Mouse (Mus musculus): ENCODE results near the gene Ulk3.

Gene Ulk3

DNA sequence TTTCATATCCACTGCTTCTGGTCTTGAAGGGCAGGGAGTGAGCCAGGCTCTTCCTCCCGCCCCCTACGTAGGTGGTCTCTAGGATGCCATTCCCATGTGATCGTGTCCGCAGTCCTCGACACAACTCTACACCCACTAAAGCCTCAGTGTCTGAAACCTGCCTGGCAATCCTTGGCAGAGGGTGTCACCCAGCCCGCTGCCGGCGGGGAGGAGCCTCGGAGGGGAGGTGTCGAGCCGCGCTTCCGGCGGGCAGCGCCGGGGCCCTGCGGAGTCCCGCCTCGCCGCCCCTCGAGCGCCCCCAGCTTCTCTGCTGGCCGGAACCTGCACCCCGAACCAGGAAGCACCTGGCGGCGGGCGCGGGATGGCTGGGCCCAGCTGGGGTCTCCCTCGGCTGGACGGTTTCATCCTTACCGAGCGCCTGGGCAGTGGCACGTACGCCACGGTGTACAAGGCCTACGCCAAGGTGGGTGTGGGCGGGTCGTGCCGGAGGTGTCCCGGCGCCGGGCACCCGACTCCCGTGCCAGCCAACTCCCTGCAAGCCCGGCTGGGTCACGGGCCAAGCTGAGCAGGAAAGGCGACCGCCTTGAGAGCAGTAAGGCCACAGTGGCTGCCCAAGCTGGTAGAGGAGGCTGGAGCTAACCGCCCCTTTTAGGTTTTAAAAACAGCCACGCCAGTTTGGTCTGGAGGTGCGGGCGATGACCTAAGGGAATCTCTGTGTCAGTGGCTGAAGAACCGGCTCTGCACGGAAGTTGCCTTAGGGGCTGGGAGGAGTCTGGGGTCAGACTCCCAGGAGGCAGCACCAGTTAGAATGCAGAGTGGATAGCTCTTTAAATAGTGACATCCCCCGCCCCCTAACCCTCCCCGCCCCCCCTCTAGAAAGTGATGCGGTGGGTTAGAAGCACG is at the start of gene Ulk3:
Gene Ulk3 (plus strand): TSS at position 229 of the 903 bp plus-strand sequence.
- DNase-seq (ENCODE audit: low spot score in 2 of 2), result peak; percentile 64 to 74

DNA sequence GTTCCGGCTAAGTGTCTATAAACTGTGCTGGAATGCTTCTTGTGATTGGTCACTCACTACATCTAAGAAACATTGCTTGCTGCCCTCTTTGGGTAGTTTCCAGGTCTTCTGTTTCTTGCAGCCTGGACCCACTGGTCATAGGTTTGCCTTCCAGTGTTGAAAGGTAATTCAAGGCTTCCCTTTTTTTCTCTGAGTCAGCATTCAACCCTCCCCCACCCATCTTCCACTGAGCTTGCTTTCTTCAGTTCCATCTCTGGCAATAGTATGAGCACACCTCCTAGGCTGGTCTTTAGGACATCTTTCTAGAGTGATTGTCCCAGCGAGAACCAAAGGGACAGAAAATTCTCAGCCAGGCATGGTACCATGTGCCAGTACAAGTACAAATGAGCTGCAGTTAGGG is 49.7 kb upstream of the Ulk3 start:
- no peak for DNase-seq (ENCODE audit: low spot score in 2 of 2)

DNA sequence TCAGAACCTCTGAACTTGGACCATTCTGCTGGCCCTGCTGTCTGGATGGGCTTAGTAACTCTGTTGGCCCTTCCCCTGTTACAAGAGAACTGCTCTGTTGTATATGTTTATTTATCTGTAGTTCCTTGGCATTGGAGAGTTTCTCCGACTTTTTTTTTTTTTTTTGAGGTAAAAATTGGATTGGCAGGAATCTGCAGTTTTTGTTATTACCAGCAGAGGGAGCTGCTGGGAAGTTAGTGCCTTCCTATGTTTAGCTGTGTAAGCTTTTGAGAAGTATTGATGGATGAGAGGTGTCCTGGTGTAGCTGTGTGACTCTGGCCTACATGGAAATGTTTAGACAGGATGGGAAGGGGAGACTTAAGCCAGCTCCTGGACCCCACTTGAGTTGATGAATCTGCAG is 47.9 kb upstream of the Ulk3 start:
- peak in 1 of 2 experiments; percentile 32 for DNase-seq (ENCODE audit: low spot score in 2 of 2)

DNA sequence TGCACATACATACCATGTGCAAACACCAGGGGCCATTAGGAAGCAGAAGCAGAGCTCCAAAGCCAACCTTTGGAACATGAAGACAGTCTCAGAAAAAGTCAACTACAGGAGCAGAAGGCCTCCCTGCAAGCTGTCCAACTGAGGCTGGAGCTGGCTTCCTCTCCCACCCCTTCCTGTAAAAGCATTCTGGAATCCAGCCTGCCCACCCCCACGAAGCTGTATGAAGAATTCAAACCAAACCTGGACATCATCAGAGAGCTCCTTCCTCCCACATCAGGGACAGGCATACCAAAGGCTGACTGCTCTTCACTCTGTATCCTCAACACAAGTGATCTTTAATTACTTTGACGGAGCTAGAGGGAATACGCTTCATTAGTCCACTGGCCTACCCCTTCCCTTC is 45.3 kb upstream of the Ulk3 start:
- no peak for DNase-seq (ENCODE audit: low spot score in 2 of 2)

DNA sequence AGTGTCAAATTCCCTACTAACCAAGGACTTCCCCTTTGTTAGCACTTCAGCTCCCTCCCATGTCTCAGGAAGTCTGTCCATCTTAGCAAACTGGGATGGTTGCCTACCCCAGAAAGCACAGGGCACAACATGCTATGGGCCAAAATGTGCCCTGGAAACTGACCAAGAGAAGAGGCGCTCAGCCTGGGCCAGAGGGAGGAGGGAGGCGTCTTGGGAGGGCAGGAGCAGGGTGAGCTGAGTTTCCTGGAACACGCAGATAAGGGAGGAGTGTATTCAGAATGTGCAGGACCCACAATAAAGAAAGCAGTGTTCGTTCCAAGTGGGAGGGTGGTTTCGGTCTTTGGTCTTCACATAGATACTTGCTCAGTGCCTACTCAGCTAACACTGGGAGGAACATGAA is 42.0 kb upstream of the Ulk3 start:
- DNase-seq (ENCODE audit: low spot score in 2 of 2), result no peak

DNA sequence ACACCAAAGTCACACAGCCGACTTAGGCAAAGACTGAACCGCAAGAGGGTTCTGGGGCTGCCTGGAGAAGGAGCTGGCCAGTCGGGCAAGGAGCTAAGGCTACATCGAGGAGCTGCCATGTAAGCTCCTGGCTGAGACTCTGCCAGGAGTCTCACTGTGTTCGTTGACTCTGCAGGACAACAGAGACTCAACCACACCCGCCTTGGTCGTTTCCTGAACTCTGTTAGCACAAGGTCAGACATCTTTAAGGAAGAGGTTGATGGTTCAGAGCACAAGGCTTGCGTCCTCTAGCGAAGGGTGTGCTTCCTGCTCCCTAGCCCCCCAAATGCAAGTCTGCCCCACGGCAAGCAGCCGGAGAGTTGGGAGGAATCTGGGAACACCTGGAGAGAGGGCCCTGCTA is 41.4 kb upstream of the Ulk3 start:
- no peak for DNase-seq (ENCODE audit: low spot score in 2 of 2)

DNA sequence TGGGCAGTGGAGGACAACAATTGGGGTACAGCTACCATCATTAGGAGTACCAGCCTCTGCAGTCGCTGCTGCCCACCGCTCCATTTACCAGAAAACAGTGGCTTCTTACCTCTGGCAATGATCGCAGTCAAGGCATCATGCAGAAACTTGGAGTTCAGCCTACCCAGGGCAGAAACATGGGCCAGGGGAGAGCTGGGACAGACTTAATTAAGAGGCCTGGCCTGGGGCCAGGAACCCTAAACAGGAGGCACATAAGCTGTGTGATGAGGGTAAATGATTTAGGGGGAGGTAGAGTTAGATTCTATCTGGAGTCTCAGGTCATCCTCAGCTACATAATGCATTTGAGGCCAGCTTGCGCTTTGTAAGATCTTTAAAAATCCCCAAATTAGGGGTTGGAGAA is 40.1 kb upstream of the Ulk3 start:
- no peak for DNase-seq (ENCODE audit: low spot score in 2 of 2)

DNA sequence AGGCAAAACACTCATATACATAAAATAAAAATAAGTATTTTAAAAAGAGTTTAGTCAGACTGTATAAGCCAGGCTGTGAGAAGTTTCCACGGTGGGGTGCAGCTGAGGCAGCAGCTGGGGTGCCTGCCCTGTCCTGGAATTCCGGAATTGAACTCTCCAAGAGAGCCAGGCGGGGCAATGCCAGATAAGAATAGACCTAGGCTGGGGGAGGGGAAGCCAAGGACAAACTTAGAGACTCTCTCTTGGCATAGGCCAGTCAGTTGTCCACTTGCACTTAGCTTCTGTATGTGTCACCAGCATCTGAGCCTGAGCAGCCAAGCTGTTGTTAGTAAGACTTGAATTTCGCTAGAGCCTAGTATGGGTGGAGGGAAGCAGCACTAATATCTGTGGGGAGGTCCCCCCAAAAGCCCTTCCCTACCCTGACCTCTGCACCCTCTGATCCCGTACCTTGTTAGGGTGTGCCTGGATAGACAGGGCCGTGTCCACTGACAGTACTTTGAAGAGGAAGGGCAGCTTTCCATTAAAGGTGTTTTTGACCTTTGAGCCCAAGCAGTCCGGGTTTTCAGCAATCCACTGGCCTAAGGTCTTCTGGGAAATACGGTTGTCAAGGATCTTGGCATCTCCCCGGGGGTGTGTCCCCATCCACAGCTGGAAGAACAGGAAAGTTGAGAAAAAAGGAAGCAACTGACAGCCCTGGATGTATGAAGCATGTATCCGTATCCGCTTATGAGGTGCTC is 39.0 kb upstream of the Ulk3 start:
- DNase-seq (ENCODE audit: low spot score in 2 of 2), result no peak

DNA sequence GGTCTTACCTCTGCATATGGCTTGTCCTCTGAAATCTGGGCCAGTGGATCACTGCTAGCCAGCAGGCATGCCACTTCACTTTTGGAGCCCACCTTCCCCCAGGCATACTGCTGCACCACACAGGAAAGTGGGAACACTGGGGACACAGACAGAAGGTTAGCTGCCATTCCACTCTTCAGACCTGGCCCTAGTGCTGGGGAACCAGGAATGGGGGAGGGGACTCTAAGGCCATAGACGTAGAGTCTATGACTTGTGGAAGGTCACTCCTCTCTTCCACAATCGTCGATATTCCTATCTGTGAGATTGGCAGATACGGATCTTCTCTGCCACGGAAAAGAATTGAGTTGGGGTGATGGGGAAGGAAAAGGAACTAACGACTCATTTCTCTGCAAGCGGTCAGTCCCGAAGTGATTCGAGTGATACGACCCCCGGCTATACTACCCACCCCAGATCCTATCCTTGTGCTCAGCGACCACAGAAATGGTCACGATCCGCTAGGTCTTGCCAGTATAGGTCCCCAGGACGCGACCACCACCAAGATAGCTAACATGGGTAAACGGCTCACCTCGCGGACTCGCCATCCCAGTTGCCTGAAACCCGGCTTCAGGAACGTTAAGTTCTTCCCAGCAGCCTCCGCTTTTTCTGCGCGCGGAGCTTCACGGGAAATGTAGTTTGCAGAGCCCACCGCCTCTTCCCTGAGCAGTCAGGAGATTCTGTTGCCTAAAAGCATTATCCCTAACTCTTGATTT is 36.9 kb upstream of the Ulk3 start, which contains the start of gene Mpi:
Gene Mpi (minus strand): TSS at position 625 of the 749 bp plus-strand sequence.
- DNase-seq (ENCODE audit: low spot score in 2 of 2), result no peak

DNA sequence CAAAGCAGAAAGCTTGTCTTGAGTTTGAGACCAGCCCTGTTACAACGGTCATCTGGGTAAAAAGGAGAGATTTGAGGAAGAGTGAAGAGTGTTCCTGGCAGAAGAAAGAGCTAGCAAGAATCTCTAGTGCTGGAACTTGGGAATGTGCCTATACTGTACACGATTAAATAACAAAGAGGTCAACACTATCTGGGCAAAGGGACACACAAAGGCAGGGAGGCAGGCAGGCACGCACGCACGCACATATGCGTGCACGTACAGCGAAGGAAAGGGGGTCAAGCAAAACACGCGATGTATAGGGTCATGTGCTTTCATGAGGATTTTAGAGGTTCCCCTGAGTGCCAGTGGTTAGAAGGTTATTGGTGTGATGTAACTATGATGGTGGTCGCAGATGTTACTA is 36.1 kb upstream of the Ulk3 start:
- no peak for DNase-seq (ENCODE audit: low spot score in 2 of 2)

DNA sequence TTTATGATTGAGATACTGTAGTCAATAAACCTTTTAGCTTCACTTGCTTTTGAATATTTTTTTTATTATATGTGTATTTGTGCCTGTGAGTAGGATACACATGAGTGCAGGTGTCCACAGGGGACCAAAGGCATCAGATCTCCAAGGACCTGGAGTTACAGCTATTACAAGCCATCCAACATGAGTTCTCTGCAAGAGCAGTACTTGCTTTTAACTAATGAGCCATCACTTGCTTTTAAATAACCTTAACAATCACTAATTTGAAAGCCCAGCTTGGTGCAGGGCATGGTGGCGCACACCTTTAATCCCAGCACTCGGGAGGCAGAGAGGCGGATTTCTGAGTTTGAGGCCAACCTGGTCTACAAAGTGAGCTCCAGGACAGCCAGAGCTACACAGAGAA is 34.5 kb upstream of the Ulk3 start:
- DNase-seq (ENCODE audit: low spot score in 2 of 2), result no peak

DNA sequence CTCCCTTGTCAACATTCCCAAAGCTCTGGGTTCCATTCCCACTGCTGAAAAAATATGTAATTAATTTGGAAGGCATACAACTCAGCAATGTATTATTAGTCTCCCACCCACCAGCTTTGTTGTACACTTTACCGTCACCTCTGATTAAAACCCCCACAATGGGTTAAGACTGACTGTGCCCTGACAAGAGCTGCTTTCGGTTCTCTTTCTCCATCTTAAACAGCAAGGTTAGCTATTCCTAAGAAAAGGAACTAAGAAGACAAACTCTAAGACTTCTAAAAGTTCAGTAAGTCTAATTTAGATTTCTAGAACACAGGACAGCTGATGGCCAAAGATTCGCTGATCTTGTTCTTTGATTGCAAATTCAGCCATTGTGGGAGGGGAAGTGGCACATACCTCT is 32.0 kb upstream of the Ulk3 start:
- DNase-seq (ENCODE audit: low spot score in 2 of 2), result no peak

DNA sequence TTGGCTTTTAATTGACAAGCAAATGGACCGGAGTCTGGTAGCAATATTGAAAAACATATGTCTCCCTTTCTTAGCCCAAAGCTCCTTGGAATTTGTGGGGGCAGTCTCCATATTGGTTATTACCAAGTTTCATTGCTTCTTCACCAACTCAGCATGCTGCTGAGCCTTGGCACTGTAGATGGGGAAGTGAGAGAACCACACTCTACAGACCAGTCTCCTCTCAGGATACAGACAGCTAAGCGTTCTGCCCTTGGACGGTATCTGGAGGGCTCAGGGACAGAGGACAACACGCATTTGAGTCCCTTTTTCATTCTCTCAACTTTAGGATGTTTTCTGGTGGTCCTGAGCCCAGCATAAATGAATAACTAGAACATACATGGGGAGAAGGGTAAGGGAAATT is 30.6 kb upstream of the Ulk3 start:
- no peak for DNase-seq (ENCODE audit: low spot score in 2 of 2)

DNA sequence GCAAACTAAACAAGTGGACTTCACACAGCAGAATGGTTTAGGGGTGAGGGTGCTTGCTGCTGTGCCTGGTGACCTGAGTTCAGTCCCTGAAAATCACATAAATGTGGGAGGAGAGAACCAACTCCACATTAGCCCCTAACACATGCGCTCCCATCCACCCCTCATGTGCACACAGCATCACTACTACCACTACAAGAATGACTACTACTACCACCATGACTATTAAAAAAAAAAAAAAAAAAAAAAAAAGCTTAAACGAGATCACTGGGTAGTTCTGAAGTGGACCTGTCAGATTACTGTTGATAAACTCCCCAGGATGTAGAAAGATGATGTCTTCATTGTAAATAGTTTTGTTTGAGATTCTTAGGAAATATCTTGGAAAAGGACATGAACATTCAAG is 29.7 kb upstream of the Ulk3 start:
- no peak for DNase-seq (ENCODE audit: low spot score in 2 of 2)

DNA sequence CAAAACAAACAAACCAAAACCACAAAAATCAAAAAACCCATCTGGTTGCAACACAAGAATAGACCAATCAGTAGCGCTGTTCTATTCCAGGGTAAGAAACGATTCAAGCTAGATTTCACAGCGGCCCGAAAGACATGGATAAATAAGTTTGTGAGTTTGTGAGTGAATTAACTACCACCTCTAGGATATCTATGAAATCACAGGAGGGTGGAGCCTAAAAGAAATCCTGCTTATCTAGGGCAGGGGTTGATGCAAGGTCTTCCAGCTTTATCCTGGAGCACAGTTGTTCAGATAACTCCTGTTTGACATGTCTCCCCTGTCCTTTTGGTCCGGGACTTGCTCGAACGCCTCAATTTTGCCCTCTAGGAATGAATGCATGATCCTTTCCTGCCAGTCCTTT is 29.0 kb upstream of the Ulk3 start:
- no peak for DNase-seq (ENCODE audit: low spot score in 2 of 2)

DNA sequence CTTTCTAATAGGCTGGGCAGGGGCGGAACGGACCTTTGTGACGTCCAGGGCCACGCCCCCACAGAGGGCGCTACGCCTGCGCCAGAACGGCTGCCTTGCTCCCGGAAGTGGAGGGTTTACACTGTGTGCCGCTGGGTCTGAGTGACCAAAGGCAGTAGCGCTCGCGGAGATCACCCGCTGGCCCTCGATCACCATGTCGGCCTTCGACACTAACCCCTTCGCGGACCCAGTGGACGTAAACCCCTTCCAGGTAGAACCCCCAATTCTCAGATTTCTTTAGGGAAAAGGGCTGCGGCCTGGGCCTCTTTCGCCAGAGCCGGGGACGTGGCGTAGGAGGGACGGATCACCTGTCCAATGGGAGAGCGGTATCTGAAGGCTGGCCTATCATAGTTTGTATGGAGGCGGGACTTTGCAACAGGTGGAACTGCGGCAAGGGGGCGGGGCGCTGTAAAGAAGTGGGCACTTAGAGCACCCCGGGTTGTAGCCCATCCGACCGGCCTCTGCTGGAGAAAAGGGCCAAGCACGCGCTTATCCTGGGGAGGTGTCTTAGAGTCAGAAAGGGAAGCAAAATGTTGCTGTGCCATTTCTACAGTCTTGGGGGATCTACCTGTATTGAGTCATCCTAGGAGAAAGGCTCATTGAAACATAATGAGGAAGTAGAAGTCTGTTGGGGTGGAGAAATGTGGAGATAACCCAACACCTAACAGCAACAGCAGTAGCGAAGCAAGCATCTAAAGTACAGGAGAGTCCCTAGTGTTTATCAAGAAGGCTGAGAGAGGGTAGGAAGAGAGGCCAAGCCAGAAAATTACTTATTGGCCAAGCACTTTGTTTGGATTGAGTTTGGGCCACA is 28.2 kb upstream of the Ulk3 start, which contains the start of gene Scamp2:
Gene Scamp2 (plus strand): TSS at position 83 of the 850 bp plus-strand sequence.
- peak; percentile 93 to 95 for DNase-seq (ENCODE audit: low spot score in 2 of 2)

DNA sequence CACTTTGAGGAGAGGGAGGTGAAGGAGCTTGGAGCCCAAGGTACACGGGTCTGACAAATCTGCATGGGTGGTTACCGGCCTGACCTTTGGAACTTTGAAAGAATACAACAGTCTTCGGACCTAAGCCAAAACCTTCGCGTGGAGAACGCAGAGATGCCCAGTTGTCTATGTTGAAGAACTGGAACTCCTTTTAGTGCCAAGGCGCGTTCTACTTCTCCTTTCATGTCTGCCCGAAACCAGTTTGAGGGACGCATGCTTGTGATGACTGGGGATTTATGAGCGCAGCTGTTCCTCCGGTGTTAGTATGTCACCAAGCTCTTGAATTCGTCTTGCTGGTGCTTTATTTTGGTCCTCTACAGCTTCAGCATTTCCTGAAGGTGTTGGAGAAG is 27.5 kb upstream of the Ulk3 start:
- peak in 1 of 2 experiments; percentile 50 for DNase-seq (ENCODE audit: low spot score in 2 of 2)

DNA sequence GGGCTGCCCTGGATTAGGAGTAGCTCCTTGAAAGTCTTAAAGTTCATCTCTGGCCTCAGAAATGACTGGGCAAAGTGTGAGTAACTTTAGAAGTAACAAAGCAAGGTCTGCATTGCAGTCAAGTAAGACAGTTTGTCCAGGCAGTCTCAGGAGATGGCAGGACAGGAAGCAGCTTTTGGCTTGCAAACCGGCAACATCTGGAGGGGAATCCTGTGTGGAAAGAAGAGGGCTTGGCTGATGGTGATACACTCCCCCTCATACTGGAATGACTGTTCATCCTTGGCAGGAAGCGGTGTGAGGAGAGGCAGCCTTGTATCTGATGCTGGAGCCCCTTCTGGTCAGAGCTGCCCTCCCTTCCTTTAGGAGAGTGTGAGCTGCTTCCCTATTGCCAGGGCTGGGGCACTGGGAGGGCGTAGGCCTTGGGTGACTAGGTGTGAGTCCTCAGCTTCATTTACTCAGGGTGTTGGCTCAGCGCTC is 26.3 kb upstream of the Ulk3 start:
- no peak for DNase-seq (ENCODE audit: low spot score in 2 of 2)

DNA sequence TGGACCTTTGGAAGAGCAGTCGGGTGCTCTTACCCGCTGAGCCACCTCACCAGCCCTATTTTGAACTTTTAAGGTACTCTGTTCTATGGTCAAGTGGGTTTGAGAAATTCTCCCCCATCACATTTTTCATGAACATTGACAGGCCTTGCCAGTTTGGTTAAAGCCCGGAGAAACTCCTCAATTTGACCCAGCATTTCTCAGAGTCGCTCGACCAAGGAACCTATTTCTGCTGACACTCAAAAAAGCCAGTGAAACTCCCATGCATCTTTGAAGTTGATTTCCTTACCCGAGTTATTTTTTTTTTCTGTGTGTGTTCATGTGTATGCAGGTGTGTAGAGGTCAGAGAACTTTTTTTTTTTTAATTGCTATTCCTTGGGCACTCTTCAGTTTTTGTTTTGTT is 24.6 kb upstream of the Ulk3 start:
- no peak for DNase-seq (ENCODE audit: low spot score in 2 of 2)

DNA sequence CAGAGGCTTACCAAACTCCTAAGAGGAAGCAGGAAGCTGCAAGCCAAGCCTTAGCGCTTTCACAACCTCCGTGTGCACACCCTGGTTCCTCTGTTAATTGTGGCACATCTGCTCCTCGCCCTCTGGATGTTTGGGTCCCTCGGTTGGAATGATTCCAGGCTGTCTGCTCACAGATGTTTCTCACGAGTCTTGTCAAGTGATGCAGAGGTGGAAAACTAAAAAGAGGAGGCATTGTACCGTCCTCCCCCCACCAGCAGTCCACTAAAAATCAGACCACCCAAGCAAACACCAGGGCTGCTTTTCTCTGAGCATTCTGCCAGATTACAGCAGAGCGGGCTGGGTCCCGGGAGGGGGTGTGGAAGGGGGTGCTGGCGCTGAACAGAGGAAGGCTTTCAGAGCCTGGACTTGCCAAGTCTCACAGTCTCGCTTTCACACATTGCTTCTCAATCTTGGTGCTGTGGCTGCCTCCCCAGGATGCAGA is 23.5 kb upstream of the Ulk3 start:
- DNase-seq (ENCODE audit: low spot score in 2 of 2), result no peak

DNA sequence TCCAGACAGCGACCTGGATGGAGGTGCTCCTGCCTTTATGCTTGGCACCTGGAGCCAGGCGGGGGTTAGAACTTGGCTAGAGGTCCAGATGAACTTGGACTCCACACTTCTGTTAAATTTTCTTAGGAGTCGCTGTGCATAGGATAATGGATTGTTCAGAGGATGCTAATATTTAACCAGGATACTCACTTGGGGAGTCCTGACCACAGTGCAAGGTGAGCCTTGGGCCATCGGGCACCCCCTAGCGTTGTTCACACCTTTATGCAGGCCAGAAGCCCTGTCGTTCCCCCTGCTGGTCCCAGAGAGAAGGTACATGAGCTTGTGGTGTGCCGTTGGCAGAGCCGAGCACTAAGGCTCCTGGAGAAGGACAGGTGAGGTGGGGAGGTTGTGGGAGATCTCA is 22.4 kb upstream of the Ulk3 start:
- no peak for DNase-seq (ENCODE audit: low spot score in 2 of 2)

Data from natural killer cell, adult 2 months (primary cell).